Mouse (Mus musculus) urinary bladder, adult 18-20 months (tissue): Measurements from ENCODE around the gene Ddx42.

Experiments used
- DNase-seq, 2 experiments: peaks; one replicate each; pipeline ENCODE4 v3.0.0; 2022; ENCODE audit warnings: low spot score in 2 of 2, mixed read lengths in 2 of 2

The Ddx42 gene

GRCm38 (mm10) chr11:106268326-106269059 is 51.8 kb downstream of the Ddx42 start:
- DNase-seq = peak; percentile 49 to 88

GRCm38 (mm10) chr11:106269060-106269431 is 52.3 kb downstream of the Ddx42 start:
- peak in 1 of 2 experiments; percentile 33 for DNase-seq

- peak in 1 of 2 experiments; percentile 34 for DNase-seq
Observed at GRCm38 (mm10) chr11:106271131-106271793, 54.5 kb downstream of the Ddx42 start.

- peak in 1 of 2 experiments; percentile 59 for DNase-seq
Observed at GRCm38 (mm10) chr11:106271794-106272643, 55.3 kb downstream of the Ddx42 start.

- DNase-seq = peak; percentile 98 to 100
Observed at GRCm38 (mm10) chr11:106272644-106273310, 56.1 kb downstream of the Ddx42 start, which contains the start of gene Smarcd2. Smarcd2 (minus strand) TSS chr11:106272972.

- no peak for DNase-seq
Observed at GRCm38 (mm10) chr11:106273311-106273684, 56.6 kb downstream of the Ddx42 start.

- no peak for DNase-seq
Observed at GRCm38 (mm10) chr11:106273811-106274210, 57.1 kb downstream of the Ddx42 start.

- no peak for DNase-seq
Observed at GRCm38 (mm10) chr11:106274374-106274773, 57.6 kb downstream of the Ddx42 start.

- peak in 1 of 2 experiments; percentile 60 for DNase-seq
Observed at GRCm38 (mm10) chr11:106274971-106275411, 58.3 kb downstream of the Ddx42 start.

GRCm38 (mm10) chr11:106276454-106276853 is 59.7 kb downstream of the Ddx42 start, which contains the start of gene Tcam1:
Tcam1 (plus strand) TSS chr11:106276672.
- DNase-seq = peak; percentile 89

GRCm38 (mm10) chr11:106282452-106282851 is 65.7 kb downstream of the Ddx42 start:
- no peak for DNase-seq

GRCm38 (mm10) chr11:106283371-106283770 is 66.6 kb downstream of the Ddx42 start:
- no peak for DNase-seq

GRCm38 (mm10) chr11:106284126-106284525 is 67.4 kb downstream of the Ddx42 start:
- no peak for DNase-seq

- DNase-seq = no peak
Observed at GRCm38 (mm10) chr11:106286206-106286605, 69.5 kb downstream of the Ddx42 start.

- DNase-seq = no peak
Observed at GRCm38 (mm10) chr11:106286987-106287386, 70.3 kb downstream of the Ddx42 start.

- no peak for DNase-seq
Observed at GRCm38 (mm10) chr11:106289369-106289768, 72.6 kb downstream of the Ddx42 start.

GRCm38 (mm10) chr11:106290376-106290775 is 73.7 kb downstream of the Ddx42 start:
- no peak for DNase-seq

GRCm38 (mm10) chr11:106291861-106292260 is 75.1 kb downstream of the Ddx42 start:
- DNase-seq = no peak
